Mouse (Mus musculus) midbrain, embryonic 12.5 days (tissue): ENCODE data around the gene Barx1. TPM values are rescaled to one million over a fixed set of nuclear protein-coding genes. Genes with fewer than 3 reads are reported as not detected.

ENCODE experiments used
- ATAC-seq: fragments of 200-750 bp; cut with Nextera tagmentation; 2 replicates; pipeline ENCODE4 v1.8.0; 2017; ENCODE audit warnings: low read depth, moderate TSS enrichment, moderate library complexity; ENCODE audit not compliant: low FRiP score
- H3K27ac ChIP-seq: fragments of 300-500 bp; sonication (generic); replicated peaks from 2 replicates; pipeline ENCODE4 v1.5.1; 2016; ENCODE audit warnings: mild to moderate bottlenecking
- H3K27me3 ChIP-seq: fragments of 300-500 bp; sonication (generic); 2 replicates; pipeline ENCODE4 v1.6.1; 2016; ENCODE audit warnings: mild to moderate bottlenecking
- H3K36me3 ChIP-seq: fragments of 300-500 bp; sonication (generic); 2 replicates; pipeline ENCODE4 v1.6.1; 2016
- H3K4me1 ChIP-seq: fragments of 300-500 bp; sonication (generic); 2 replicates; pipeline ENCODE4 v1.6.1; 2016
- H3K4me2 ChIP-seq: fragments of 300-500 bp; sonication (generic); replicated peaks from 2 replicates; pipeline ENCODE4 v1.6.1; 2016; ENCODE audit warnings: mild to moderate bottlenecking, moderate library complexity
- H3K4me3 ChIP-seq: fragments of 300-500 bp; sonication (generic); 2 replicates; pipeline ENCODE4 v1.5.1; 2016; ENCODE audit warnings: mild to moderate bottlenecking
- H3K9ac ChIP-seq: fragments of 300-500 bp; sonication (generic); replicated peaks from 2 replicates; pipeline ENCODE4 v1.6.1; 2016; ENCODE audit warnings: mild to moderate bottlenecking, moderate library complexity
- H3K9me3 ChIP-seq: fragments of 300-500 bp; sonication (generic); 2 replicates; pipeline ENCODE4 v1.6.1; 2016; ENCODE audit warnings: mild to moderate bottlenecking
- WGBS: fragments of 180-500 bp; shearing (Covaris S2); methylation state at CpG from one replicate; pipeline ENCODE4 v1.1.7; 2016; 5-methylcytosine and 5-hydroxymethylcytosine counted together
- polyA plus RNA-seq: library from polyadenylated mRNA; unstranded; fragments of >200 nt; fragmentation: Nextera tagmentation; extraction: Ambion mirVana; gene quantifications from 2 replicates; pipeline ENCODE4 v1.2.1, GENCODE M21; 2016

Barx1 gene
- polyA plus RNA-seq, 1 experiment from 2014 or later, result 0.29 TPM

- peaks cover 100% of the 10 kb centered on the region for H3K27me3 ChIP-seq
- H3K9ac ChIP-seq, result no peak overlapping the region; the same call in 1 of the 2 replicates
- peak overlapping the region; percentile 44 for H3K4me3 ChIP-seq
- no peak for ATAC-seq
- H3K27ac ChIP-seq, result no peak overlapping the region
- no peaks in the 10 kb centered on the region for H3K9me3 ChIP-seq
- H3K4me1 ChIP-seq, result peaks cover 28% of the 10 kb centered on the region
- peak overlapping the region; percentile 65 for H3K4me2 ChIP-seq
- no peaks in the 10 kb centered on the region for H3K36me3 ChIP-seq
- under 1% methylated on average over 54 of the region's 54 CpGs for WGBS
Observed at GRCm38 (mm10) chr13:48663211-48663987, 601 bp downstream of the Barx1 start.

- under 1% methylated on average over 7 of the region's 7 CpGs for WGBS
- Histone ChIP-seq H3K27me3 (peaks cover 100% of the 10 kb centered on the region), H3K27ac (no peak overlapping the region), H3K9me3 (no peaks in the 10 kb centered on the region), H3K4me1 (peaks cover 33% of the 10 kb centered on the region), H3K4me3 (no peak overlapping the region), H3K4me2 (no peak overlapping the region), H3K36me3 (no peaks in the 10 kb centered on the region), H3K9ac (no peak overlapping the region)
- no peak for ATAC-seq
Observed at GRCm38 (mm10) chr13:48663988-48664339, 1.2 kb downstream of the Barx1 start.

- Histone ChIP-seq H3K4me1 (peaks cover 35% of the 10 kb centered on the region), H3K36me3 (no peaks in the 10 kb centered on the region), H3K4me3 (0 out of 2 replicates have a peak overlapping the region, but pooled peaks have one; percentile 2), H3K4me2 (no peak overlapping the region), H3K9me3 (no peaks in the 10 kb centered on the region), H3K27ac (no peak overlapping the region), H3K9ac (no peak overlapping the region), H3K27me3 (peaks cover 100% of the 10 kb centered on the region)
- ATAC-seq, result no peak
- under 1% methylated on average over 39 of the region's 39 CpGs for WGBS
Observed at GRCm38 (mm10) chr13:48664916-48665655, 2.3 kb downstream of the Barx1 start.

- 1% methylated on average over 58 of the region's 58 CpGs for WGBS
- peaks cover 100% of the 10 kb centered on the region for H3K27me3 ChIP-seq
- H3K4me1 ChIP-seq, result peaks cover 35% of the 10 kb centered on the region
- no peaks in the 10 kb centered on the region for H3K9me3 ChIP-seq
- no peaks in the 10 kb centered on the region for H3K36me3 ChIP-seq
- H3K27ac ChIP-seq, result no peak overlapping the region
- H3K4me3 ChIP-seq, result peak overlapping the region; percentile 7; the same call in 1 of the 2 replicates
- H3K4me2 ChIP-seq, result no peak overlapping the region; the same call in 1 of the 2 replicates
- no peak for ATAC-seq
- no peak overlapping the region for H3K9ac ChIP-seq
Observed at GRCm38 (mm10) chr13:48665656-48666597, 3.1 kb downstream of the Barx1 start.

- no peak for ATAC-seq
- no peak overlapping the region for H3K4me3 ChIP-seq
- no peaks in the 10 kb centered on the region for H3K36me3 ChIP-seq
- peaks cover 33% of the 10 kb centered on the region for H3K4me1 ChIP-seq
- no peak overlapping the region for H3K4me2 ChIP-seq
- no peaks in the 10 kb centered on the region for H3K9me3 ChIP-seq
- H3K27me3 ChIP-seq, result peaks cover 99% of the 10 kb centered on the region
- no peak overlapping the region for H3K9ac ChIP-seq
- WGBS, result 5% methylated on average over 4 of the region's 4 CpGs
- no peak overlapping the region for H3K27ac ChIP-seq
Observed at GRCm38 (mm10) chr13:48667461-48667860, 4.7 kb downstream of the Barx1 start.

GRCm38 (mm10) chr13:48668091-48668975 lies 5.5 kb downstream of the Barx1 start:
- no peak for ATAC-seq
- peak overlapping the region; percentile 20 for H3K4me3 ChIP-seq
- peaks cover 27% of the 10 kb centered on the region for H3K4me1 ChIP-seq
- peaks cover 99% of the 10 kb centered on the region for H3K27me3 ChIP-seq
- under 1% methylated on average over 33 of the region's 33 CpGs for WGBS
- no peak overlapping the region; the same call in 1 of the 2 replicates for H3K9ac ChIP-seq
- no peaks in the 10 kb centered on the region for H3K36me3 ChIP-seq
- peak overlapping the region; percentile 38 for H3K4me2 ChIP-seq
- no peaks in the 10 kb centered on the region for H3K9me3 ChIP-seq
- H3K27ac ChIP-seq, result no peak overlapping the region

- peaks cover 25% of the 10 kb centered on the region for H3K4me1 ChIP-seq
- no peaks in the 10 kb centered on the region for H3K36me3 ChIP-seq
- peak overlapping the region; percentile 38 for H3K4me2 ChIP-seq
- no peaks in the 10 kb centered on the region for H3K9me3 ChIP-seq
- H3K9ac ChIP-seq, result no peak overlapping the region; the same call in 1 of the 2 replicates
- H3K27ac ChIP-seq, result no peak overlapping the region
- peaks cover 99% of the 10 kb centered on the region for H3K27me3 ChIP-seq
- under 1% methylated on average over 34 of the region's 34 CpGs for WGBS
- ATAC-seq, result no peak
- peak overlapping the region; percentile 20 for H3K4me3 ChIP-seq
Observed at GRCm38 (mm10) chr13:48668976-48669534, 6.3 kb downstream of the Barx1 start.

- Histone ChIP-seq H3K9me3 (0 out of 2 replicates have a peak, but pooled peaks cover 4% of the 10 kb centered on the region), H3K4me1 (peaks cover 15% of the 10 kb centered on the region), H3K36me3 (no peaks in the 10 kb centered on the region), H3K9ac (no peak overlapping the region; the same call in 1 of the 2 replicates), H3K4me3 (peak overlapping the region; percentile 17; the same call in 1 of the 2 replicates), H3K27ac (no peak overlapping the region), H3K4me2 (peak overlapping the region; percentile 19; the same call in 1 of the 2 replicates), H3K27me3 (peaks cover 92% of the 10 kb centered on the region)
- 1% methylated on average over 24 of the region's 24 CpGs for WGBS
- ATAC-seq, result no peak
Observed at GRCm38 (mm10) chr13:48672312-48672840, 9.6 kb downstream of the Barx1 start.

- H3K4me3 ChIP-seq, result no peak overlapping the region
- 0 out of 2 replicates have a peak, but pooled peaks cover 4% of the 10 kb centered on the region for H3K9me3 ChIP-seq
- no peaks in the 10 kb centered on the region for H3K36me3 ChIP-seq
- no peak overlapping the region for H3K9ac ChIP-seq
- no peak overlapping the region for H3K4me2 ChIP-seq
- 80% methylated on average over 5 of the region's 5 CpGs for WGBS
- H3K27me3 ChIP-seq, result peaks cover 86% of the 10 kb centered on the region
- H3K27ac ChIP-seq, result no peak overlapping the region
- no peak for ATAC-seq
- peaks cover 4% of the 10 kb centered on the region; the same call in 1 of the 2 replicates for H3K4me1 ChIP-seq
Observed at GRCm38 (mm10) chr13:48674609-48675008, 11.8 kb downstream of the Barx1 start.

GRCm38 (mm10) chr13:48679351-48679750 lies 16.6 kb downstream of the Barx1 start:
- 0 out of 2 replicates have a peak, but pooled peaks cover 4% of the 10 kb centered on the region for H3K9me3 ChIP-seq
- no peak for ATAC-seq

More at GRCm38 (mm10) chr13:48679351-48679750, 16.6 kb downstream of the Barx1 start:
- H3K36me3 ChIP-seq, result no peaks in the 10 kb centered on the region
- H3K27ac ChIP-seq, result no peak overlapping the region
- no peaks in the 10 kb centered on the region for H3K4me1 ChIP-seq
- no peak overlapping the region for H3K9ac ChIP-seq
- peaks cover 54% of the 10 kb centered on the region for H3K27me3 ChIP-seq
- WGBS, result 20% methylated on average over 1 of the region's 1 CpGs
- no peak overlapping the region for H3K4me2 ChIP-seq
- no peak overlapping the region for H3K4me3 ChIP-seq
